Mouse (Mus musculus): ENCODE data around the gene 2610001J05Rik. TPM values are rescaled to one million over a fixed set of nuclear protein-coding genes. Genes with fewer than 3 reads are reported as not detected.
A peak's percentile ranks its signal among the peaks of the same experiment; 100 is the strongest.
"Not testable (repeated sequence)": the region's sequence is repeated elsewhere in the genome, so short reads cannot be mapped to it uniquely, and the experiment has no call there.

2610001J05Rik gene
- polyA plus RNA-seq, 1 experiment from 2014 or later, result 93.7 TPM

DNA sequence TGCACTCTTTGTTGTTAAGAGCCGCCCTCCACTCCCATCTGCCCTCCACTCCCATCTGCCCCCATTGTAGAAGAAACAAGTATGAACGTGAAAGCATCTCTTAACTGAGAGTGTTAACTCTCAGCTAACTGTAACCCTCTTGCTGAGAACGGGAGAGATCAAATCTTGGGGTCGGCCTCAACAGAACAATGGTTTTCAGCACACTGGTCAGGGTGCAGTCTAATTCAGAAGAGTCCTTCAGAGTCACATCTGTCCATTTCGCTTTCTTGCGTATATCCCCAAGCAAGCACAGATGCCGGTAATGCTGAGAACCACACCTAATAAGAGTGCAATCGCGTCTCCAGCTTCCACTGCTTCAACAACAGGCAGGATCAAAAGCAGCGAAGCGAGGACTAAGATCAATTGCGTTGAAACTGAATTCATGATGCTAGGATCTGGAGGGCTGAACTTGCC, 1.0 kb downstream of the 2610001J05Rik start:
- ATAC-seq (replicated peaks; ENCODE audit: insufficient number of reproducible peaks, low FRiP score, low TSS enrichment), result no peak
- Histone ChIP-seq H3K27me3 (ENCODE audit: control insufficient read depth, insufficient read depth, low read length) (no peaks in the 10 kb centered on the region), H3K9ac (ENCODE audit: low read depth, low read length) (peak overlapping the region; percentile 63; the same call in 1 of the 2 replicates), H3K4me3 (ENCODE audit: low read depth, low read length) (peak overlapping the region; percentile 63), H3K4me2 (peak overlapping the region; percentile 72), H3K4me1 (ENCODE audit: control insufficient read depth, insufficient read depth, low read length) (no peaks in the 10 kb centered on the region), H3K27ac (ENCODE audit: low read depth, low read length) (no peak overlapping the region), H3K36me3 (ENCODE audit: control insufficient read depth, insufficient read depth, low read length) (no peaks in the 10 kb centered on the region), H3K9me3 (replicated peaks; ENCODE audit: control insufficient read depth, low read length) (no peaks in the 10 kb centered on the region)
- 61% methylated on average over 12 of the region's 12 CpGs for WGBS (ENCODE audit: insufficient replicate concordance)

GRCm38 (mm10) chr6:13860596-13860995, 10.7 kb downstream of the 2610001J05Rik start:
- Histone ChIP-seq H3K4me2 (no peak overlapping the region), H3K4me3 (ENCODE audit: low read depth, low read length) (no peak overlapping the region), H3K27me3 (ENCODE audit: control insufficient read depth, insufficient read depth, low read length) (no peaks in the 10 kb centered on the region), H3K27ac (ENCODE audit: low read depth, low read length) (no peak overlapping the region), H3K36me3 (ENCODE audit: control insufficient read depth, insufficient read depth, low read length) (no peaks in the 10 kb centered on the region), H3K4me1 (ENCODE audit: control insufficient read depth, insufficient read depth, low read length) (no peaks in the 10 kb centered on the region), H3K9ac (ENCODE audit: low read depth, low read length) (no peak overlapping the region), H3K9me3 (replicated peaks; ENCODE audit: control insufficient read depth, low read length) (no peaks in the 10 kb centered on the region)
- WGBS (ENCODE audit: insufficient replicate concordance), result 63% methylated on average over 1 of the region's 1 CpGs
- no peak for ATAC-seq (replicated peaks; ENCODE audit: insufficient number of reproducible peaks, low FRiP score, low TSS enrichment)

- Histone ChIP-seq H3K9me3 (replicated peaks; ENCODE audit: control insufficient read depth, low read length) (no peaks in the 10 kb centered on the region), H3K4me3 (ENCODE audit: low read depth, low read length) (no peak overlapping the region), H3K4me1 (ENCODE audit: control insufficient read depth, insufficient read depth, low read length) (no peaks in the 10 kb centered on the region), H3K36me3 (ENCODE audit: control insufficient read depth, insufficient read depth, low read length) (no peaks in the 10 kb centered on the region), H3K27ac (ENCODE audit: low read depth, low read length) (no peak overlapping the region), H3K4me2 (no peak overlapping the region), H3K9ac (ENCODE audit: low read depth, low read length) (no peak overlapping the region), H3K27me3 (ENCODE audit: control insufficient read depth, insufficient read depth, low read length) (no peaks in the 10 kb centered on the region)
- 45% methylated on average over 6 of the region's 6 CpGs for WGBS (ENCODE audit: insufficient replicate concordance)
- ATAC-seq (replicated peaks; ENCODE audit: insufficient number of reproducible peaks, low FRiP score, low TSS enrichment), result peak; percentile 59; the same call in 1 of the 2 replicates
Measured at GRCm38 (mm10) chr6:13859877-13860585, 11.3 kb downstream of the 2610001J05Rik start.

GRCm38 (mm10) chr6:13854230-13854629, 17.1 kb downstream of the 2610001J05Rik start:
- no peak overlapping the region for H3K9ac ChIP-seq (ENCODE audit: low read depth, low read length)
- H3K36me3 ChIP-seq (ENCODE audit: control insufficient read depth, insufficient read depth, low read length), result no peaks in the 10 kb centered on the region
- H3K4me1 ChIP-seq (ENCODE audit: control insufficient read depth, insufficient read depth, low read length), result no peaks in the 10 kb centered on the region
- WGBS (ENCODE audit: insufficient replicate concordance), result 31% methylated on average over 10 of the region's 11 CpGs
- H3K9me3 ChIP-seq (replicated peaks; ENCODE audit: control insufficient read depth, low read length), result no peaks in the 10 kb centered on the region
- ATAC-seq (replicated peaks; ENCODE audit: insufficient number of reproducible peaks, low FRiP score, low TSS enrichment), result no peak
- H3K4me2 ChIP-seq, result 0 out of 2 replicates have a peak overlapping the region, but pooled peaks have one; percentile 19
- no peaks in the 10 kb centered on the region for H3K27me3 ChIP-seq (ENCODE audit: control insufficient read depth, insufficient read depth, low read length)
- H3K4me3 ChIP-seq (ENCODE audit: low read depth, low read length), result no peak overlapping the region
- no peak overlapping the region for H3K27ac ChIP-seq (ENCODE audit: low read depth, low read length)

GRCm38 (mm10) chr6:13853244-13853643, 18.1 kb downstream of the 2610001J05Rik start:
- Histone ChIP-seq H3K4me1 (ENCODE audit: control insufficient read depth, insufficient read depth, low read length) (no peaks in the 10 kb centered on the region), H3K36me3 (ENCODE audit: control insufficient read depth, insufficient read depth, low read length) (no peaks in the 10 kb centered on the region), H3K9ac (ENCODE audit: low read depth, low read length) (no peak overlapping the region), H3K27me3 (ENCODE audit: control insufficient read depth, insufficient read depth, low read length) (no peaks in the 10 kb centered on the region), H3K4me2 (no peak overlapping the region), H3K4me3 (ENCODE audit: low read depth, low read length) (no peak overlapping the region), H3K27ac (ENCODE audit: low read depth, low read length) (no peak overlapping the region), H3K9me3 (replicated peaks; ENCODE audit: control insufficient read depth, low read length) (no peaks in the 10 kb centered on the region)
- WGBS (ENCODE audit: insufficient replicate concordance), result 80% methylated on average over 4 of the region's 4 CpGs
- ATAC-seq (replicated peaks; ENCODE audit: insufficient number of reproducible peaks, low FRiP score, low TSS enrichment), result no peak

- not testable (repeated sequence) for H3K9ac ChIP-seq (ENCODE audit: low read depth, low read length); ATAC-seq (replicated peaks; ENCODE audit: insufficient number of reproducible peaks, low FRiP score, low TSS enrichment); H3K4me1 ChIP-seq (ENCODE audit: control insufficient read depth, insufficient read depth, low read length); H3K27ac ChIP-seq (ENCODE audit: low read depth, low read length); H3K4me2 ChIP-seq; H3K36me3 ChIP-seq (ENCODE audit: control insufficient read depth, insufficient read depth, low read length); H3K9me3 ChIP-seq (replicated peaks; ENCODE audit: control insufficient read depth, low read length); H3K4me3 ChIP-seq (ENCODE audit: low read depth, low read length); H3K27me3 ChIP-seq (ENCODE audit: control insufficient read depth, insufficient read depth, low read length)
- 100% methylated on average over 1 of the region's 1 CpGs for WGBS (ENCODE audit: insufficient replicate concordance)
Measured at GRCm38 (mm10) chr6:13846031-13846430, 25.3 kb downstream of the 2610001J05Rik start.

GRCm38 (mm10) chr6:13839345-13840054, 31.8 kb downstream of the 2610001J05Rik start, which contains the start of gene Gpr85:
TSS of gene Gpr85 (minus strand) at chr6:13839942.
- H3K4me2 ChIP-seq, result peak within 1 kb of the TSS; percentile 66
- no peak for ATAC-seq (replicated peaks; ENCODE audit: insufficient number of reproducible peaks, low FRiP score, low TSS enrichment)
- H3K36me3 ChIP-seq (ENCODE audit: control insufficient read depth, insufficient read depth, low read length), result no peaks in the 10 kb centered on the region
- H3K9ac ChIP-seq (ENCODE audit: low read depth, low read length), result peak within 1 kb of the TSS; percentile 82
- H3K9me3 ChIP-seq (replicated peaks; ENCODE audit: control insufficient read depth, low read length), result no peaks in the 10 kb centered on the region
- H3K27ac ChIP-seq (ENCODE audit: low read depth, low read length), result peak within 1 kb of the TSS; percentile 70
- peak within 1 kb of the TSS; percentile 61 for H3K4me3 ChIP-seq (ENCODE audit: low read depth, low read length)
- no peaks in the 10 kb centered on the region for H3K27me3 ChIP-seq (ENCODE audit: control insufficient read depth, insufficient read depth, low read length)
- 38% methylated on average over 18 of the region's 18 CpGs for WGBS (ENCODE audit: insufficient replicate concordance)
- no peaks in the 10 kb centered on the region for H3K4me1 ChIP-seq (ENCODE audit: control insufficient read depth, insufficient read depth, low read length)

DNA sequence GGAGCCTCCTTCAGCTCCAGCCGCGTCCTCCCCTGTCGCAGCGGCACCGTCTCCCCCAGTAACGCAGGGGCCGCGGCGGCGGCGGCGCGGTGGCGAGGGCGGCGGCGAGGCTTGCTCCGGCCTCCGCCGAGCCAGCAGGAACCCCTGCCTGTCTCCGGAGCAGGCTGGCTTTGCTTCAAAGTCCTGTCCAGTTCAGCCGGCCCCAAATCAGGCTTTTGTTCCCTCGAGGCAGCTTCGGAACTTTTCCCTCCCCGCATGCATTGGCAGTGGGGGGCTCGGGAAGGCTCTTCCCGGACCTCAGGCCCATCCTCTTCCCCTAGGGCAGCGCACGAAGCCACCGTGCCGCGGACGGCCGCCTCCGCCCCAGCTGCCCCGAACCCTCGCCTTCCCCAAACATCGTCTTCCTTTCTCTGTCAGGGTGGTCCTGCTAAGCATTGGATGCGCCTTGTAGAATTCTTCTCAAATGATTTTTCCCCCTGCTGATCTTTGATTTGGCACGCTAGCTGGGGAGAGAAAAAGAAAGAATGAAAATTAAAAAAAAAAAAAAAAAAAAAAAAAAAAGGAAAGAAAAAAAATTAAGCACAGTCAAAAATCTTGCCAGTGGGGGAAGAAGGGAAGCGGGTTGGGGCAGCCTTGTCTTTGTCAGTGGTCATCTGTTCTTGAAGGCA, 32.5 kb downstream of the 2610001J05Rik start:
- ATAC-seq (replicated peaks; ENCODE audit: insufficient number of reproducible peaks, low FRiP score, low TSS enrichment), result peak; percentile 88
- under 1% methylated on average over 41 of the region's 41 CpGs for WGBS (ENCODE audit: insufficient replicate concordance)
- no peaks in the 10 kb centered on the region for H3K4me1 ChIP-seq (ENCODE audit: control insufficient read depth, insufficient read depth, low read length)
- H3K27ac ChIP-seq (ENCODE audit: low read depth, low read length), result peak overlapping the region; percentile 70
- H3K9me3 ChIP-seq (replicated peaks; ENCODE audit: control insufficient read depth, low read length), result no peaks in the 10 kb centered on the region
- peak overlapping the region; percentile 66 for H3K4me2 ChIP-seq
- no peaks in the 10 kb centered on the region for H3K36me3 ChIP-seq (ENCODE audit: control insufficient read depth, insufficient read depth, low read length)
- peak overlapping the region; percentile 82 for H3K9ac ChIP-seq (ENCODE audit: low read depth, low read length)
- H3K27me3 ChIP-seq (ENCODE audit: control insufficient read depth, insufficient read depth, low read length), result no peaks in the 10 kb centered on the region
- peak overlapping the region; percentile 61 for H3K4me3 ChIP-seq (ENCODE audit: low read depth, low read length)
